In genomic region chr4:41353265-41353664, GRCm38 (mm10) we compare ENCODE assay signal across 18 mouse cellular contexts. TPM values are rescaled to one million over a fixed set of nuclear protein-coding genes. Genes with fewer than 3 reads are reported as not detected.
DNase-seq lines count a peak whose midpoint lies in the region; ATAC-seq and TF ChIP-seq lines count a peak whose summit lies in the region.
"Had no signal": no experiment of that assay in that cellular context is flagged by ENCODE, and none has a peak within 500 bp of the region (broad histone marks: within the 10 kb centered on the region; RNA-seq: fewer than 3 reads in every experiment).

No protein-coding gene starts in this region.

- TF ChIP-seq CTCF in bone marrow macrophage, adult 2 months (IDR thresholded peaks at IDR 0.05; ENCODE audit: low read depth, low read length) = no peak
- TF ChIP-seq CTCF in hindbrain, postnatal 0 days (IDR thresholded peaks at IDR 0.05; ENCODE audit: low read depth) = no peak

- peaks cover 41% of the 10 kb centered on the region for H3K4me1 ChIP-seq in bone marrow macrophage, adult 2 months (ENCODE audit: control insufficient read depth, insufficient read depth, low read length)
- peaks cover 20% of the 10 kb centered on the region for H3K4me1 ChIP-seq in liver, embryonic 16.5 days (ENCODE audit: control insufficient read depth, low read depth, low read length)
- H3K4me1 ChIP-seq in hindbrain, postnatal 0 days (ENCODE audit: insufficient read depth, low read length) = peaks cover 4% of the 10 kb centered on the region; the same call in 1 of the 2 replicates

- H3K36me3 ChIP-seq in liver, embryonic 16.5 days (ENCODE audit: control insufficient read depth, insufficient read depth) = peaks cover 5% of the 10 kb centered on the region
- no peaks in the 10 kb centered on the region for H3K36me3 ChIP-seq in hindbrain, postnatal 0 days (ENCODE audit: insufficient read depth, low read length)
- H3K36me3 ChIP-seq: forebrain, embryonic 15.5 days had no signal

- peak overlapping the region; percentile 49; the same call in 1 of the 2 replicates for H3K27ac ChIP-seq in bone marrow macrophage, adult 2 months (ENCODE audit: insufficient read depth, low read depth, low read length)
- peak overlapping the region; percentile 26; the same call in 1 of the 2 replicates for H3K27ac ChIP-seq in liver, embryonic 16.5 days (ENCODE audit: low read length)
- H3K27ac ChIP-seq in hindbrain, postnatal 0 days = no peak overlapping the region
- H3K27ac ChIP-seq: embryonic facial prominence, embryonic 12.5 days; forebrain, embryonic 15.5 days; heart, embryonic 13.5 days; hindbrain, embryonic 13.5 days; lung, embryonic 15.5 days; midbrain, embryonic 12.5 days; neural tube, embryonic 13.5 days had no signal

- H3K27me3 ChIP-seq in liver, embryonic 16.5 days (ENCODE audit: control insufficient read depth, insufficient read depth, low read depth, low read length) = no peaks in the 10 kb centered on the region
- no peaks in the 10 kb centered on the region for H3K27me3 ChIP-seq in hindbrain, postnatal 0 days (ENCODE audit: insufficient read depth, low read length)
- H3K27me3 ChIP-seq: embryonic facial prominence, embryonic 12.5 days; forebrain, embryonic 15.5 days; heart, embryonic 13.5 days; hindbrain, embryonic 13.5 days; lung, embryonic 15.5 days; midbrain, embryonic 12.5 days; neural tube, embryonic 13.5 days had no signal

- H3K9me3 ChIP-seq in liver, embryonic 16.5 days (replicated peaks; ENCODE audit: control insufficient read depth, low read length) = no peaks in the 10 kb centered on the region
- H3K9me3 ChIP-seq in hindbrain, postnatal 0 days (ENCODE audit: low read length) = no peaks in the 10 kb centered on the region
- H3K9me3 ChIP-seq: embryonic facial prominence, embryonic 12.5 days; forebrain, embryonic 15.5 days; heart, embryonic 13.5 days; hindbrain, embryonic 13.5 days; lung, embryonic 15.5 days; midbrain, embryonic 12.5 days; neural tube, embryonic 13.5 days had no signal

- ATAC-seq in CD4-positive, CD25-positive, alpha-beta regulatory T cell, adult 4 months = no peak
- ATAC-seq in liver, embryonic 16.5 days (ENCODE audit: low read depth) = peak; percentile 37
- no peak for ATAC-seq in hindbrain, postnatal 0 days
- ATAC-seq: forebrain, embryonic 15.5 days had no signal

- intact Hi-C loops in left cerebral cortex, postnatal 25 days (cut with DNase I) = no loop called here

- H3K9ac ChIP-seq in liver, embryonic 16.5 days (ENCODE audit: low read depth, low read length) = no peak overlapping the region
- H3K9ac ChIP-seq in hindbrain, postnatal 0 days (replicated peaks; ENCODE audit: low read length) = no peak overlapping the region
- H3K9ac ChIP-seq: embryonic facial prominence, embryonic 12.5 days; forebrain, embryonic 15.5 days; heart, embryonic 13.5 days; hindbrain, embryonic 13.5 days; lung, embryonic 15.5 days; midbrain, embryonic 12.5 days; neural tube, embryonic 13.5 days had no signal

- no peak overlapping the region for H3K4me3 ChIP-seq in bone marrow macrophage, adult 2 months (ENCODE audit: insufficient read depth, low read length)
- H3K4me3 ChIP-seq in liver, embryonic 16.5 days (ENCODE audit: low read depth, low read length) = no peak overlapping the region
- no peak overlapping the region for H3K4me3 ChIP-seq in hindbrain, postnatal 0 days (ENCODE audit: low read length)
- H3K4me3 ChIP-seq: embryonic facial prominence, embryonic 12.5 days; forebrain, embryonic 15.5 days; heart, embryonic 13.5 days; hindbrain, embryonic 13.5 days; lung, embryonic 15.5 days; midbrain, embryonic 12.5 days; neural tube, embryonic 13.5 days had no signal

- peak; percentile 8 for DNase-seq in CD4-positive, CD25-positive, alpha-beta regulatory T cell, adult 2 months (ENCODE audit: low read depth, low spot score)
- DNase-seq in CD4-positive helper T cell, adult 2 months (ENCODE audit: low read depth, low spot score) = peak; percentile 18
- DNase-seq in right cerebral cortex, postnatal 4 days = no peak
- no peak for DNase-seq in hindbrain, postnatal 0 days (ENCODE audit: low spot score)
- no peak for DNase-seq in left cerebral cortex, postnatal 25 days (ENCODE audit: low spot score in 2 of 2)
- DNase-seq: cerebellum, postnatal 14 days; gastrocnemius, postnatal 10 days; kidney, adult 8-10 months had no signal

- TF ChIP-seq POLR2A in bone marrow macrophage, adult 2 months (IDR thresholded peaks at IDR 0.05; ENCODE audit: borderline replicate concordance, low read depth, low read length) = no peak

- 79% methylated on average over 1 of the region's 1 CpGs for WGBS in liver, embryonic 16.5 days (ENCODE audit: insufficient replicate concordance)
- WGBS in hindbrain, postnatal 0 days = 90% methylated on average over 1 of the region's 1 CpGs

- no peak overlapping the region for H3K4me2 ChIP-seq in liver, embryonic 16.5 days (ENCODE audit: low read depth, low read length)
- no peak overlapping the region for H3K4me2 ChIP-seq in hindbrain, postnatal 0 days (ENCODE audit: low read depth, low read length)
- H3K4me2 ChIP-seq: embryonic facial prominence, embryonic 12.5 days; forebrain, embryonic 15.5 days; heart, embryonic 13.5 days; hindbrain, embryonic 13.5 days; lung, embryonic 15.5 days; midbrain, embryonic 12.5 days; neural tube, embryonic 13.5 days had no signal

RNA-seq across cellular contexts. Expression of gene Ubap1, which starts 4.5 kb away (rescaled TPM):
- polyA plus RNA-seq in CD4-positive, CD25-positive, alpha-beta regulatory T cell, adult 4 months (2017; shearing (Covaris generic)) = 10 to 100 TPM; 36.3 to 40.4 TPM
- 106 and 116 TPM in 2 replicates for polyA plus RNA-seq in bone marrow macrophage, adult 2 months (2012; ENCODE audit: insufficient read depth, insufficient read length, missing spikeins)
- 32.8 and 36.8 TPM in 2 replicates for polyA plus RNA-seq in liver, embryonic 16.5 days (2015; fragmentation: Nextera tagmentation; extraction: Ambion mirVana)
- 31.1 TPM in 2 replicates for total RNA-seq in hindbrain, postnatal 0 days (2014; rRNA removed)
- 54.8 and 57.6 TPM in 2 replicates for polyA plus RNA-seq in hindbrain, postnatal 0 days (2015; fragmentation: Nextera tagmentation; extraction: Ambion mirVana)
- total RNA-seq in left cerebral cortex, postnatal 25 days (2021) = 10 to 100 TPM; 47.5 to 48.4 TPM

RNA-seq across cellular contexts. Expression of gene Dcaf12, which starts 38.6 kb away (rescaled TPM):
- 10 to 100 TPM; 27.5 to 30.8 TPM for polyA plus RNA-seq in CD4-positive, CD25-positive, alpha-beta regulatory T cell, adult 4 months (2017; shearing (Covaris generic))
- 47.2 and 47.4 TPM in 2 replicates for polyA plus RNA-seq in bone marrow macrophage, adult 2 months (2012; ENCODE audit: insufficient read depth, insufficient read length, missing spikeins)
- 79.7 and 87.8 TPM in 2 replicates for polyA plus RNA-seq in liver, embryonic 16.5 days (2015; fragmentation: Nextera tagmentation; extraction: Ambion mirVana)
- total RNA-seq in hindbrain, postnatal 0 days (2014; rRNA removed) = 64.0 and 64.3 TPM in 2 replicates
- polyA plus RNA-seq in hindbrain, postnatal 0 days (2015; fragmentation: Nextera tagmentation; extraction: Ambion mirVana) = 51.0 and 53.0 TPM in 2 replicates
- 10 to 100 TPM; 46.1 to 48.0 TPM for total RNA-seq in left cerebral cortex, postnatal 25 days (2021)

Comparison
In these comparisons a context has a peak if more than half of its experiments do, and no peak if none do; other contexts are left out.
1. DNase-seq: peak in CD4-positive, CD25-positive, alpha-beta regulatory T cell, adult 2 months (single experiment) and CD4-positive helper T cell, adult 2 months (single experiment); none in right cerebral cortex, postnatal 4 days (single experiment), hindbrain, postnatal 0 days (single experiment) and left cerebral cortex, postnatal 25 days (0 of 2).